Mouse (Mus musculus) erythroblast, embryonic 14.5 days (primary cell): ENCODE data around the gene Trim71.

Experiments used
- GATA1 ChIP-seq: IDR thresholded peaks from 2 replicates; pipeline ENCODE4 v1.6.1; 2012; ENCODE audit warnings: low read length, inconsistent platforms, mixed read lengths
- TAL1 ChIP-seq: IDR thresholded peaks from 3 replicates; pipeline ENCODE4 v1.6.1; 2012; ENCODE audit warnings: low read length, inconsistent platforms, mixed read lengths

- TF ChIP-seq GATA1, result no peak
- TF ChIP-seq TAL1, result no peak
Measured at GRCm38 (mm10) chr9:114612566-114612965, 48.4 kb upstream of the Trim71 start.
